Comparison of ENCODE assay signal across 10 mouse cellular contexts in genomic region chr6:120970939-120971796, GRCm38 (mm10). TPM values are rescaled to one million over a fixed set of nuclear protein-coding genes. Genes with fewer than 3 reads are reported as not detected.
DNase-seq lines count a peak whose midpoint lies in the region; ATAC-seq and TF ChIP-seq lines count a peak whose summit lies in the region.
"Had no signal": no experiment of that assay in that cellular context is flagged by ENCODE, and none has a peak within 500 bp of the region (broad histone marks: within the 10 kb centered on the region; RNA-seq: fewer than 3 reads in every experiment).

No protein-coding gene starts in this region.

- H3K27ac ChIP-seq in intestine, embryonic 16.5 days (ENCODE audit: low read length): no peak overlapping the region
- no peak overlapping the region for H3K27ac ChIP-seq in intestine, postnatal 0 days (ENCODE audit: low read depth, low read length)
- H3K27ac ChIP-seq in testis, adult 2 months (ENCODE audit: control insufficient read depth, insufficient read depth, low read depth, low read length): no peak overlapping the region
- H3K27ac ChIP-seq in hindbrain, embryonic 16.5 days (ENCODE audit: low read depth, low read length): no peak overlapping the region
- H3K27ac ChIP-seq in stomach, postnatal 0 days (replicated peaks): no peak overlapping the region
- H3K27ac ChIP-seq: heart, embryonic 15.5 days had no signal

- H3K36me3 ChIP-seq in intestine, embryonic 16.5 days (ENCODE audit: control insufficient read depth, insufficient read depth, low read length): no peaks in the 10 kb centered on the region
- H3K36me3 ChIP-seq in intestine, postnatal 0 days (ENCODE audit: control insufficient read depth, insufficient read depth): peaks cover 33% of the 10 kb centered on the region; the same call in 1 of the 2 replicates
- no peaks in the 10 kb centered on the region; the same call in 1 of the 2 replicates for H3K36me3 ChIP-seq in testis, adult 2 months (ENCODE audit: control insufficient read depth, insufficient read depth, low read length)
- H3K36me3 ChIP-seq in hindbrain, embryonic 16.5 days (ENCODE audit: control insufficient read depth, insufficient read depth, low read length): peaks cover 21% of the 10 kb centered on the region
- H3K36me3 ChIP-seq in stomach, postnatal 0 days (ENCODE audit: control insufficient read depth, insufficient read depth, low read length): no peaks in the 10 kb centered on the region; the same call in 1 of the 2 replicates

- no peak for TF ChIP-seq POLR2A in testis, adult 2 months (IDR thresholded peaks at IDR 0.05; ENCODE audit: control insufficient read depth, low read depth, low read length)

- no peak overlapping the region for H3K4me3 ChIP-seq in intestine, embryonic 16.5 days (ENCODE audit: low read length)
- H3K4me3 ChIP-seq in intestine, postnatal 0 days (ENCODE audit: low read depth, low read length): no peak overlapping the region
- H3K4me3 ChIP-seq in testis, adult 2 months (ENCODE audit: control insufficient read depth, low read depth, low read length): peak overlapping the region; percentile 76
- no peak overlapping the region for H3K4me3 ChIP-seq in hindbrain, embryonic 16.5 days (ENCODE audit: low read length)
- H3K4me3 ChIP-seq in stomach, postnatal 0 days (ENCODE audit: low read depth, low read length): no peak overlapping the region
- H3K4me3 ChIP-seq: heart, embryonic 15.5 days had no signal

- WGBS in intestine, embryonic 16.5 days: 68% methylated on average over 8 of the region's 8 CpGs
- 67% methylated on average over 8 of the region's 8 CpGs for WGBS in intestine, postnatal 0 days
- 68% methylated on average over 8 of the region's 8 CpGs for WGBS in hindbrain, embryonic 16.5 days
- WGBS in stomach, postnatal 0 days: 67% methylated on average over 8 of the region's 8 CpGs

- DNase-seq in testis, postnatal 14 days (ENCODE audit: low spot score): no peak
- DNase-seq in stomach, postnatal 0 days (ENCODE audit: low spot score): no peak
- DNase-seq in thymus, postnatal 36 days: no peak
- no peak for DNase-seq in frontal cortex, adult 2 months (ENCODE audit: extremely low spot score in 1 of 2, low spot score in 1 of 2)

- H3K9ac ChIP-seq in intestine, embryonic 16.5 days (ENCODE audit: low read depth, low read length): no peak overlapping the region
- no peak overlapping the region for H3K9ac ChIP-seq in intestine, postnatal 0 days (ENCODE audit: low read depth, low read length)
- H3K9ac ChIP-seq in hindbrain, embryonic 16.5 days (ENCODE audit: low read depth, low read length): no peak overlapping the region
- H3K9ac ChIP-seq in stomach, postnatal 0 days (ENCODE audit: low read length): no peak overlapping the region
- H3K9ac ChIP-seq: heart, embryonic 15.5 days had no signal

- no peak for TF ChIP-seq EP300 in stomach, postnatal 0 days (optimal IDR thresholded peaks at IDR 0.05)

- H3K9me3 ChIP-seq in intestine, embryonic 16.5 days (ENCODE audit: control insufficient read depth, low read length): no peaks in the 10 kb centered on the region
- H3K9me3 ChIP-seq in intestine, postnatal 0 days (ENCODE audit: control insufficient read depth): no peaks in the 10 kb centered on the region
- no peaks in the 10 kb centered on the region for H3K9me3 ChIP-seq in hindbrain, embryonic 16.5 days (ENCODE audit: control insufficient read depth, low read length)
- no peaks in the 10 kb centered on the region for H3K9me3 ChIP-seq in stomach, postnatal 0 days (ENCODE audit: control insufficient read depth, low read length)
- H3K9me3 ChIP-seq: heart, embryonic 15.5 days had no signal

- no peak for TF ChIP-seq CTCF in intestine, postnatal 0 days (IDR thresholded peaks at IDR 0.05; ENCODE audit: low read depth)
- no peak for TF ChIP-seq CTCF in testis, adult 2 months (IDR thresholded peaks at IDR 0.05; ENCODE audit: control insufficient read depth, insufficient read depth, insufficient replicate concordance, low read depth, low read length)
- no peak for TF ChIP-seq CTCF in stomach, postnatal 0 days (IDR thresholded peaks at IDR 0.05; ENCODE audit: low read depth)

- no peak overlapping the region for H3K4me2 ChIP-seq in intestine, embryonic 16.5 days (ENCODE audit: low read depth, low read length)
- H3K4me2 ChIP-seq in intestine, postnatal 0 days (replicated peaks; ENCODE audit: low read depth): no peak overlapping the region
- H3K4me2 ChIP-seq in hindbrain, embryonic 16.5 days (ENCODE audit: low read length): no peak overlapping the region
- no peak overlapping the region for H3K4me2 ChIP-seq in stomach, postnatal 0 days (replicated peaks; ENCODE audit: low read depth)
- H3K4me2 ChIP-seq: heart, embryonic 15.5 days had no signal

- no peaks in the 10 kb centered on the region for H3K4me1 ChIP-seq in intestine, embryonic 16.5 days (ENCODE audit: control insufficient read depth, insufficient read depth, low read length)
- H3K4me1 ChIP-seq in intestine, postnatal 0 days (replicated peaks; ENCODE audit: control insufficient read depth, insufficient read depth, low read length): no peaks in the 10 kb centered on the region
- H3K4me1 ChIP-seq in testis, adult 2 months (ENCODE audit: control insufficient read depth, insufficient read depth, low read length): 0 out of 2 replicates have a peak, but pooled peaks cover 2% of the 10 kb centered on the region
- no peaks in the 10 kb centered on the region for H3K4me1 ChIP-seq in hindbrain, embryonic 16.5 days (ENCODE audit: control insufficient read depth, insufficient read depth, low read depth, low read length)
- H3K4me1 ChIP-seq in stomach, postnatal 0 days (replicated peaks; ENCODE audit: control insufficient read depth, insufficient read depth): no peaks in the 10 kb centered on the region

- ATAC-seq in intestine, embryonic 16.5 days: peak; percentile 9; the same call in 1 of the 2 replicates
- ATAC-seq in intestine, postnatal 0 days: no peak
- peak; percentile 48 for ATAC-seq in hindbrain, embryonic 16.5 days
- ATAC-seq in stomach, postnatal 0 days (ENCODE audit: low FRiP score, low TSS enrichment): 0 out of 2 replicates have a peak, but pooled peaks have one; percentile 40

- no peaks in the 10 kb centered on the region for H3K27me3 ChIP-seq in intestine, embryonic 16.5 days (replicated peaks; ENCODE audit: control insufficient read depth, insufficient read depth, low read length)
- H3K27me3 ChIP-seq in intestine, postnatal 0 days (replicated peaks; ENCODE audit: control insufficient read depth, insufficient read depth, low read length): no peaks in the 10 kb centered on the region
- no peaks in the 10 kb centered on the region for H3K27me3 ChIP-seq in testis, adult 2 months (ENCODE audit: control insufficient read depth, insufficient read depth, low read length)
- H3K27me3 ChIP-seq in hindbrain, embryonic 16.5 days (replicated peaks; ENCODE audit: control insufficient read depth, insufficient read depth, low read length): no peaks in the 10 kb centered on the region
- H3K27me3 ChIP-seq in stomach, postnatal 0 days (ENCODE audit: control insufficient read depth, insufficient read depth, low read length): no peaks in the 10 kb centered on the region
- H3K27me3 ChIP-seq: heart, embryonic 15.5 days; Patski had no signal

RNA-seq across cellular contexts. Expression of gene Bid, which starts 54.5 kb away (rescaled TPM):
- polyA plus RNA-seq in intestine, embryonic 16.5 days (2015; fragmentation: Nextera tagmentation; extraction: Ambion mirVana): 22.6 and 23.7 TPM in 2 replicates
- 24.8 and 28.6 TPM in 2 replicates for polyA plus RNA-seq in intestine, postnatal 0 days (2015; fragmentation: Nextera tagmentation; extraction: Ambion mirVana)
- 2.6 and 3.6 TPM in 2 replicates for polyA plus RNA-seq in testis, adult 2 months (2012; rRNA removed)
- polyA plus RNA-seq in hindbrain, embryonic 16.5 days (2015; fragmentation: Nextera tagmentation; extraction: Ambion mirVana): 43.0 and 45.6 TPM in 2 replicates
- polyA plus RNA-seq in stomach, postnatal 0 days (2015; fragmentation: Nextera tagmentation; extraction: Ambion mirVana): 21.6 and 21.8 TPM in 2 replicates
- 19.7 and 20.1 TPM in 2 replicates for polyA plus RNA-seq in frontal cortex, adult 2 months (2012; rRNA removed)
